Mouse (Mus musculus): ENCODE data around the gene Rbms2.

- no peak for TF ChIP-seq POLR2A (IDR thresholded peaks at IDR 0.05; ENCODE audit: borderline replicate concordance, extremely low read depth, low read depth, low read length)
- no peak for TF ChIP-seq CTCF (IDR thresholded peaks at IDR 0.05; ENCODE audit: insufficient read depth, low read length)
These were observed 55.3 kb downstream of the Rbms2 start for GRCm38 (mm10) chr10:128124831-128125230.

All from lung, adult 2 months (tissue).